Mouse (Mus musculus) testis, adult 2 months (tissue): ENCODE results near the gene Gm28308.

Experiments
- CTCF ChIP-seq: fragments of 200-500 bp; IDR thresholded peaks from 2 replicates; pipeline ENCODE4 v1.5.1; 2012; ENCODE audit warnings: low read depth, mild to moderate bottlenecking, inconsistent platforms, low read length, moderate library complexity; ENCODE audit not compliant: control insufficient read depth, insufficient read depth, insufficient replicate concordance
- POLR2A ChIP-seq: fragments of 200-500 bp; IDR thresholded peaks from 2 replicates; pipeline ENCODE4 v1.6.1; 2012; ENCODE audit warnings: low read depth, mild to moderate bottlenecking, inconsistent platforms, low read length, moderate library complexity; ENCODE audit not compliant: control insufficient read depth

GRCm38 (mm10) chr6:52239625-52240388, 26.7 kb upstream of the Gm28308 start:
- TF ChIP-seq CTCF = no peak
- TF ChIP-seq POLR2A = no peak
